In genomic region chr3:27690030-27690429, GRCm38 (mm10) we compare ENCODE assay signal across 9 mouse cellular contexts. TPM values are rescaled to one million over a fixed set of nuclear protein-coding genes. Genes with fewer than 3 reads are reported as not detected.
DNase-seq lines count a peak whose midpoint lies in the region; ATAC-seq and TF ChIP-seq lines count a peak whose summit lies in the region.
"Had no signal": no experiment of that assay in that cellular context is flagged by ENCODE, and none has a peak within 500 bp of the region (broad histone marks: within the 10 kb centered on the region; RNA-seq: fewer than 3 reads in every experiment).

No protein-coding gene starts in this region.

- WGBS in embryonic facial prominence, embryonic 13.5 days = 65% methylated on average over 6 of the region's 6 CpGs
- 76% methylated on average over 6 of the region's 6 CpGs for whole genome bisulfite sequencing in embryonic facial prominence, embryonic 10.5 days
- WGBS in heart, postnatal 0 days = 27% methylated on average over 6 of the region's 6 CpGs
- 2% methylated on average over 6 of the region's 6 CpGs for WGBS in liver, adult 2 months
- WGBS in neural tube, embryonic 15.5 days = 58% methylated on average over 6 of the region's 6 CpGs

- TF ChIP-seq POLR2A in liver, adult 2 months (IDR thresholded peaks at IDR 0.05; ENCODE audit: extremely low read depth, insufficient read depth, low read length) = no peak

- no peaks in the 10 kb centered on the region for H3K27me3 ChIP-seq in embryonic facial prominence, embryonic 13.5 days
- no peaks in the 10 kb centered on the region for H3K27me3 ChIP-seq in embryonic facial prominence, embryonic 10.5 days (replicated peaks; ENCODE audit: low read depth, poor library complexity, severe bottlenecking)
- no peaks in the 10 kb centered on the region for H3K27me3 ChIP-seq in heart, postnatal 0 days (ENCODE audit: control insufficient read depth, insufficient read depth, low read length)
- H3K27me3 ChIP-seq in liver, adult 2 months (ENCODE audit: control insufficient read depth, insufficient read depth, low read length) = no peaks in the 10 kb centered on the region
- H3K27me3 ChIP-seq in neural tube, embryonic 15.5 days (replicated peaks) = no peaks in the 10 kb centered on the region
- H3K27me3 ChIP-seq: CH12.LX had no signal

- TF ChIP-seq EP300 in heart, postnatal 0 days (IDR thresholded peaks at IDR 0.05; ENCODE audit: low read depth) = no peak

- H3K9ac ChIP-seq in embryonic facial prominence, embryonic 13.5 days = no peak overlapping the region
- H3K9ac ChIP-seq in heart, postnatal 0 days (replicated peaks; ENCODE audit: low read depth, low read length) = no peak overlapping the region
- H3K9ac ChIP-seq in liver, adult 2 months (ENCODE audit: low read depth, low read length) = 0 out of 2 replicates have a peak overlapping the region, but pooled peaks have one; percentile 13
- no peak overlapping the region for H3K9ac ChIP-seq in neural tube, embryonic 15.5 days (replicated peaks)

- DNase-seq in embryonic facial prominence, embryonic 10.5 days (ENCODE audit: low spot score) = no peak
- DNase-seq in urinary bladder, postnatal 14 days (ENCODE audit: low spot score) = peak; percentile 88
- no peak for DNase-seq in urinary bladder, adult 2 months (ENCODE audit: low spot score)
- peak; percentile 92 for DNase-seq in heart, postnatal 0 days (ENCODE audit: low spot score)
- DNase-seq in liver, adult 2 months (ENCODE audit: extremely low read depth, low read depth, low spot score) = peak; percentile 93
- DNase-seq in thymus, postnatal 25 days = no peak

- TF ChIP-seq CTCF in heart, postnatal 0 days (IDR thresholded peaks at IDR 0.05; ENCODE audit: low read depth) = no peak
- no peak for TF ChIP-seq CTCF in liver, adult 2 months (IDR thresholded peaks at IDR 0.05; ENCODE audit: low read depth, low read length)

- ATAC-seq in embryonic facial prominence, embryonic 13.5 days (ENCODE audit: insufficient number of reproducible peaks, insufficient read depth, low FRiP score, low TSS enrichment, low read depth) = no peak
- ATAC-seq in heart, postnatal 0 days (ENCODE audit: insufficient read depth, low read depth) = peak; percentile 73
- no peak; the same call in 1 of the 2 replicates for ATAC-seq in neural tube, embryonic 15.5 days (ENCODE audit: low FRiP score)

- peaks cover 25% of the 10 kb centered on the region for H3K79me2 ChIP-seq in liver, adult 2 months (ENCODE audit: control insufficient read depth, insufficient read depth, low read length)

- H3K4me3 ChIP-seq in embryonic facial prominence, embryonic 13.5 days = no peak overlapping the region
- no peak overlapping the region for H3K4me3 ChIP-seq in embryonic facial prominence, embryonic 10.5 days
- peak overlapping the region; percentile 0; the same call in 1 of the 2 replicates for H3K4me3 ChIP-seq in heart, postnatal 0 days (ENCODE audit: low read depth, low read length)
- no peak overlapping the region for H3K4me3 ChIP-seq in liver, adult 2 months (ENCODE audit: insufficient read depth, low read depth, low read length)
- H3K4me3 ChIP-seq in neural tube, embryonic 15.5 days (replicated peaks) = no peak overlapping the region

- H3K36me3 ChIP-seq in embryonic facial prominence, embryonic 13.5 days = 0 out of 2 replicates have a peak, but pooled peaks cover 13% of the 10 kb centered on the region
- H3K36me3 ChIP-seq in embryonic facial prominence, embryonic 10.5 days (replicated peaks) = no peaks in the 10 kb centered on the region; the same call in 1 of the 2 replicates
- H3K36me3 ChIP-seq in heart, postnatal 0 days (replicated peaks; ENCODE audit: control insufficient read depth, insufficient read depth, low read length) = no peaks in the 10 kb centered on the region
- H3K36me3 ChIP-seq in liver, adult 2 months (ENCODE audit: control insufficient read depth, insufficient read depth, low read length) = no peaks in the 10 kb centered on the region
- H3K36me3 ChIP-seq in neural tube, embryonic 15.5 days = no peaks in the 10 kb centered on the region

- 0 out of 2 replicates have a peak, but pooled peaks cover 3% of the 10 kb centered on the region for H3K9me3 ChIP-seq in embryonic facial prominence, embryonic 13.5 days
- no peaks in the 10 kb centered on the region for H3K9me3 ChIP-seq in embryonic facial prominence, embryonic 10.5 days
- H3K9me3 ChIP-seq in heart, postnatal 0 days (replicated peaks; ENCODE audit: control insufficient read depth, low read length) = no peaks in the 10 kb centered on the region
- H3K9me3 ChIP-seq in neural tube, embryonic 15.5 days (replicated peaks) = no peaks in the 10 kb centered on the region

- H3K4me1 ChIP-seq in embryonic facial prominence, embryonic 13.5 days = peaks cover 36% of the 10 kb centered on the region
- H3K4me1 ChIP-seq in embryonic facial prominence, embryonic 10.5 days = peaks cover 21% of the 10 kb centered on the region
- peaks cover 34% of the 10 kb centered on the region for H3K4me1 ChIP-seq in heart, postnatal 0 days (ENCODE audit: control insufficient read depth, insufficient read depth)
- H3K4me1 ChIP-seq in liver, adult 2 months (ENCODE audit: control insufficient read depth, insufficient read depth, low read length) = peaks cover 29% of the 10 kb centered on the region
- H3K4me1 ChIP-seq in neural tube, embryonic 15.5 days = peaks cover 24% of the 10 kb centered on the region

- no peak overlapping the region for H3K4me2 ChIP-seq in embryonic facial prominence, embryonic 13.5 days
- H3K4me2 ChIP-seq in heart, postnatal 0 days (ENCODE audit: low read depth, low read length) = peak overlapping the region; percentile 41
- H3K4me2 ChIP-seq in neural tube, embryonic 15.5 days = no peak overlapping the region

- peak overlapping the region; percentile 34 for H3K27ac ChIP-seq in embryonic facial prominence, embryonic 13.5 days
- H3K27ac ChIP-seq in embryonic facial prominence, embryonic 10.5 days (replicated peaks) = no peak overlapping the region
- H3K27ac ChIP-seq in heart, postnatal 0 days (ENCODE audit: low read depth) = peak overlapping the region; percentile 82
- H3K27ac ChIP-seq in liver, adult 2 months (replicated peaks; ENCODE audit: insufficient read depth, low read depth, low read length) = peak overlapping the region; percentile 68
- peak overlapping the region; percentile 45; the same call in 1 of the 2 replicates for H3K27ac ChIP-seq in neural tube, embryonic 15.5 days (replicated peaks)

RNA-seq across cellular contexts. Expression of gene Fndc3b, which starts 21.1 kb away (rescaled TPM):
- polyA plus RNA-seq in embryonic facial prominence, embryonic 13.5 days (2015; fragmentation: Nextera tagmentation; extraction: Ambion mirVana) = 26.6 and 29.0 TPM in 2 replicates
- polyA plus RNA-seq in embryonic facial prominence, embryonic 10.5 days (2016; fragmentation: Nextera tagmentation; extraction: Ambion mirVana) = 10.0 and 11.1 TPM in 2 replicates
- polyA plus RNA-seq in urinary bladder, adult 2 months (2012; rRNA removed) = 26.0 and 34.5 TPM in 2 replicates
- 44.1 and 57.1 TPM in 2 replicates for total RNA-seq in heart, postnatal 0 days (2014; rRNA removed; ENCODE audit: low replicate concordance)
- 13.8 and 16.4 TPM in 2 replicates for polyA plus RNA-seq in heart, postnatal 0 days (2015; fragmentation: Nextera tagmentation; extraction: Ambion mirVana)
- total RNA-seq in liver, adult 2 months (2014; rRNA removed) = 9.4 and 9.9 TPM in 2 replicates
- polyA plus RNA-seq in liver, adult 2 months (2012; rRNA removed) = 3.3 and 3.9 TPM in 2 replicates
- polyA plus RNA-seq in neural tube, embryonic 15.5 days (2015; fragmentation: Nextera tagmentation; extraction: Ambion mirVana) = 8.2 and 9.9 TPM in 2 replicates

Comparison
In these comparisons a context has a peak if more than half of its experiments do, and no peak if none do; other contexts are left out.
1. DNase-seq: peak in urinary bladder, postnatal 14 days (single experiment), heart, postnatal 0 days (single experiment) and liver, adult 2 months (single experiment); none in embryonic facial prominence, embryonic 10.5 days (single experiment), urinary bladder, adult 2 months (single experiment) and thymus, postnatal 25 days (single experiment).